In the genomic region with DNA sequence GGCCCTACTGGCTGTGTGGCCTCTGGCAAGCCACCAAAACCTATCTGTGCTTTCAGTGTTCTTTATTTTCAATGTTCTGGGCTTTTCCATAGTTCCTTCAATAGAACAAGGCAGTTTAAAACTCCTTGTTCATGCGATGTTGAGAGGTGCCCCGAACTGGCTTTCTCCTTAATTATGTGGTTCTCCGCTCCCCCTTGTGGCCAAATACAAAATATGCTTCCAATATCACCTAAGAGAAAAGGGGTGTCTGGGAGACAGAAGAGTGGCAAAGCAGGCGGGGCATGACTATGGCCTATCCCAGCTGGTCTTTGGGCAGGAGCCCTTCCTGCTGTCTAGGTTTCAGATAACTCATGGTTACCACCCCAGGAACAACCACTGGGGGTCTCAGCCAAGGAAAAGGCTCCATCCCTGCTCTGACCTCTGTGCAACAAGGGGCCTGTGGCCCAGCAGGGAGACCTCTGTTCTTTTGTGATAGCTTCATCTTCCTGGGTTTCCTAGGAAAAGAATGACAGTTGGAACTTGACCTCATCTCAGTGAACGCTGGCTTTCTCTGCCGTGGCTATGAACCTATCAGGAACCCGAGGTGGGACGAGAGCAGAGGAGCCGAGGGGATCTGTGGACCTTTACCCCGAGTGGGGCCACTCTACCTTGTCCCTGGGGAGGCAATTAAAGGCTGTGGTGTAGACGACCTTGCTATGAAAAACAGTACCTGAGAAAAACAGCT, we compare ENCODE assay signal across 9 mouse cellular contexts. TPM values are rescaled to one million over a fixed set of nuclear protein-coding genes. Genes with fewer than 3 reads are reported as not detected.
DNase-seq lines count a peak whose midpoint lies in the region; TF ChIP-seq lines count a peak whose summit lies in the region.
"Had no signal": no experiment of that assay in that cellular context is flagged by ENCODE, and none has a peak within 500 bp of the region (broad histone marks: within the 10 kb centered on the region; RNA-seq: fewer than 3 reads in every experiment).

No protein-coding gene starts in this region.

- TF ChIP-seq POLR2A in cerebellum, adult 2 months (IDR thresholded peaks at IDR 0.05; ENCODE audit: borderline replicate concordance, insufficient read depth, low read length), result no peak

- intact Hi-C loops in left cerebral cortex, postnatal 36 days (cut with DNase I), result no loop called here

- WGBS in cerebellum, adult 2 months, result 59% methylated on average over 11 of the region's 11 CpGs

- DNase-seq in cerebellum, adult 2 months, result peak in 1 of 2 experiments; percentile 23
- no peak for DNase-seq in cerebellum, adult 9-11 months
- DNase-seq in left cerebral cortex, adult 11 months (ENCODE audit: low spot score), result peak; percentile 9
- no peak for DNase-seq in left cerebral cortex, postnatal 36 days (ENCODE audit: low spot score in 2 of 2)
- peak; percentile 24 for DNase-seq in brain, embryonic 18.5 days (ENCODE audit: low read depth, low spot score)
- DNase-seq in lung, postnatal 10 days, result peak; percentile 44
- DNase-seq in urinary bladder, adult 2 months (ENCODE audit: low spot score), result no peak
- no peak for DNase-seq in right cerebral cortex, postnatal 14 days

- no peak overlapping the region for H3K4me3 ChIP-seq in cerebellum, adult 2 months (replicated peaks; ENCODE audit: insufficient read depth, low read depth, low read length)

- peak; percentile 46; the same call in 1 of the 2 replicates for TF ChIP-seq CTCF in cerebellum, adult 2 months (IDR thresholded peaks at IDR 0.05; ENCODE audit: borderline replicate concordance, insufficient read depth, low read depth, low read length)

- H3K4me1 ChIP-seq in cerebellum, adult 2 months (ENCODE audit: control insufficient read depth, insufficient read depth, low read length), result peaks cover 6% of the 10 kb centered on the region; the same call in 1 of the 2 replicates

- no peaks in the 10 kb centered on the region for H3K27me3 ChIP-seq in cerebellum, adult 2 months (ENCODE audit: control insufficient read depth, insufficient read depth, low read length)

- no peak overlapping the region for H3K27ac ChIP-seq in cerebellum, adult 2 months (ENCODE audit: insufficient read depth, low read length)

RNA-seq across cellular contexts. Expression of gene Gucy2d, which starts 7.5 kb away (rescaled TPM):
- 0.08 and 0.10 TPM in 2 replicates for polyA plus RNA-seq in cerebellum, adult 2 months (2012; rRNA removed)
- total RNA-seq in left cerebral cortex, postnatal 36 days (2021), result under 1 TPM in 1 of 2 experiments, not detected in 1; 0.11 TPM
- polyA plus RNA-seq in urinary bladder, adult 2 months (2012; rRNA removed), result 0.10 and 0.17 TPM in 2 replicates
- polyA plus RNA-seq: heart, embryonic 16.5 days had no signal

RNA-seq across cellular contexts. Expression of gene Lrrc32, which starts 41.3 kb away (rescaled TPM):
- polyA plus RNA-seq in cerebellum, adult 2 months (2012; rRNA removed), result 2.2 and 2.5 TPM in 2 replicates
- 1 to 10 TPM; 5.8 to 6.0 TPM for total RNA-seq in left cerebral cortex, postnatal 36 days (2021)
- polyA plus RNA-seq in urinary bladder, adult 2 months (2012; rRNA removed), result 12.6 and 17.6 TPM in 2 replicates

Comparison
In these comparisons a context has a peak if more than half of its experiments do, and no peak if none do; other contexts are left out.
1. DNase-seq: peak in left cerebral cortex, adult 11 months (single experiment), brain, embryonic 18.5 days (single experiment) and lung, postnatal 10 days (single experiment); none in cerebellum, adult 9-11 months (single experiment), left cerebral cortex, postnatal 36 days (0 of 2), urinary bladder, adult 2 months (single experiment) and right cerebral cortex, postnatal 14 days (single experiment).